Mouse (Mus musculus) cerebellum, adult 2 months (tissue): ENCODE measurements around the gene Adam1b.

Source experiments
- CTCF ChIP-seq: fragments of 200-500 bp; IDR thresholded peaks from 2 replicates; pipeline ENCODE4 v1.5.1; 2011; ENCODE audit warnings: low read depth, mild to moderate bottlenecking, control low read depth, low read length, moderate library complexity, borderline replicate concordance; ENCODE audit not compliant: insufficient read depth
- POLR2A ChIP-seq: fragments of 200-500 bp; IDR thresholded peaks from 2 replicates; pipeline ENCODE4 v1.6.1; 2011; ENCODE audit warnings: low read length, control low read depth, borderline replicate concordance; ENCODE audit not compliant: insufficient read depth

- TF ChIP-seq CTCF (no peak), POLR2A (no peak)
Observed at GRCm38 (mm10) chr5:121463601-121464250, 39.5 kb downstream of the Adam1b start.
